Mouse (Mus musculus): ENCODE measurements around the gene Ankrd65.

Gene Ankrd65

DNA sequence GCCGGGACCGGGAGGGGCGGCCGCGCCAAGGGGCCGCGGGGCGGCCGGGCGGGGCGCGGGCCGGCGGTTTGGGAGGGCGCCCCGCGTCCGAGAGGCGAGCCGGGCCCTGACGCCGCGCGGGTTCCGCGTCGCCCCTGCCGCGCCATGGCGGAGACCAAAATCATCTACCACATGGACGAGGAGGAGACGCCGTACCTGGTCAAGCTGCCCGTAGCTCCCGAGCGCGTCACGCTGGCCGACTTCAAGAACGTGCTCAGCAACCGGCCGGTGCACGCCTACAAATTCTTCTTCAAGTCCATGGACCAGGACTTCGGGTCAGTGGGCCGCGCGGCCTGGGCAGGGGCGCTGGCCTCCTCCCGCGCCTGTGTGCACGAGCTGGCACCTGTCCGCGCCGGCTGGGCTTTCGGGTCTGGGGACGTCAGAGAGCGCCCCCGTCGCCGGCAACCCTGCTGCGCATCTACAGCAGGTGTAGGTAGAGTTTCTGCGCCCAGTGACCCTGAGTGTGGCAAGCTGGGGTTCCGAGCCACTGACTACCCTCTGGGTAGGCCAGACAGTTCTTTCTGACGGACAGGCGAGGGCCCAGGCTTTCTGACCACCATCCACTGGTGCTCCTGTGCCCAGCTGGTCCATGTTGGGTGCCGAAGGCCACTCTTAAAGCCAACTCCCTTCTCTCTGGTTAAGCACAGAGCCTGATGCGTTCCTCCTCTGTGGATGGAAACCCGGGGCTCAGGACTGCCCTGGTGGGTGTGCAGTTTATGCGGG is 57.5 kb downstream of the Ankrd65 start:
- peak; percentile 46 for DNase-seq (ENCODE audit: low read depth)

DNA sequence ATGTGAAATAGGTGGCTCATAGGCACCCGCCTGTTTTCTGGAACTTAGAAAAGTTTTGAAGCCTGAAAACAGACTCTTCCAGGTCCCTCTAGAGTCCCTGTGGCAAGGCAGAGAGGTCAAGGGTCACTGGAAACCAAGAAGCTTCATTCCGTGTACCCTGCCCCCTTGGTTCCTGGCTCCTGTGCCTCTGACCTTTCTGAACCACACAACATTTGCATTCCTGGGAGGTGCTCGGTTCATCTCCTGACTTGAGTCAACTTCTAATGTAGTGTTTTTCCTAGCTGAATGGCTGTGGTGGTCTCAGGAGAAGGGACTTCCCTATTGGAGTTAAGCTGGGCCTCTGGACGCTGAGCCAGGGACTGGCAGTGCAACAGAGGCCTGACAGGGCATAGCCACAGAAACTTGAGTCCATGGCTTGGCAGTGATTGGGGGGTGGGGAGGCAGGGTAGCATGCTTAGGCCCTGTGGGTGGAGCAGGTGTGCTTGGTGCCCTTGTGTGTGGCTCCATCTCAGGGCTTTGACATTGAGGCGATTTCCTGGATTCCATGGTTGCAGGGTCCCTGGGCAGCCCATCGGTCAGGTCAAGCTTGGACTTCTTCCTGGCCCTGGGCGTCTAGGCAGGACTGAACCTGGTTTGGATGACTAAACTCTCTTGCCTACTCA is 58.3 kb downstream of the Ankrd65 start:
- DNase-seq (ENCODE audit: low read depth), result no peak

Data from NIH3T3 (cell line).